Mouse (Mus musculus): ENCODE results near the gene Rab34.

GRCm38 (mm10) chr11:78172748-78173383 is 15.4 kb upstream of the Rab34 start:
- TF ChIP-seq CTCF (IDR thresholded peaks at IDR 0.05; ENCODE audit: low read depth), result no peak
- TF ChIP-seq EP300 (IDR thresholded peaks at IDR 0.05; ENCODE audit: low read depth), result no peak

Measured in heart, postnatal 0 days (tissue).